In genomic region chr11:118008843-118009242, GRCm38 (mm10) we compare ENCODE assay signal across 11 mouse cellular contexts. TPM values are rescaled to one million over a fixed set of nuclear protein-coding genes. Genes with fewer than 3 reads are reported as not detected.
DNase-seq lines count a peak whose midpoint lies in the region; ATAC-seq lines count a peak whose summit lies in the region.
"Had no signal": no experiment of that assay in that cellular context is flagged by ENCODE, and none has a peak within 500 bp of the region (broad histone marks: within the 10 kb centered on the region; RNA-seq: fewer than 3 reads in every experiment).

No protein-coding gene starts in this region.

- DNase-seq in heart, adult 8-10 months (ENCODE audit: low spot score): no peak
- no peak for DNase-seq in lung, postnatal 4 days
- DNase-seq in embryonic facial prominence, embryonic 10.5 days (ENCODE audit: low spot score): no peak
- DNase-seq in adrenal gland, postnatal 25 days: no peak
- DNase-seq: cerebellum, adult 18-20 months; kidney, adult 2 months; lung, adult 18-20 months had no signal

- H3K27ac ChIP-seq in heart, embryonic 16.5 days (ENCODE audit: low read length): peak overlapping the region; percentile 75
- H3K27ac ChIP-seq in lung, embryonic 16.5 days (ENCODE audit: low read length): no peak overlapping the region
- H3K27ac ChIP-seq in embryonic facial prominence, embryonic 10.5 days (replicated peaks): 0 out of 2 replicates have a peak overlapping the region, but pooled peaks have one; percentile 21
- H3K27ac ChIP-seq in liver, embryonic 16.5 days (ENCODE audit: low read length): no peak overlapping the region; the same call in 1 of the 2 replicates

- peak overlapping the region; percentile 45 for H3K9ac ChIP-seq in heart, embryonic 16.5 days (ENCODE audit: low read length)
- peak overlapping the region; percentile 13; the same call in 1 of the 2 replicates for H3K9ac ChIP-seq in lung, embryonic 16.5 days (ENCODE audit: low read length)
- 0 out of 2 replicates have a peak overlapping the region, but pooled peaks have one; percentile 4 for H3K9ac ChIP-seq in liver, embryonic 16.5 days (ENCODE audit: low read depth, low read length)

- H3K36me3 ChIP-seq in heart, embryonic 16.5 days (ENCODE audit: control insufficient read depth, insufficient read depth): peaks cover 18% of the 10 kb centered on the region
- peaks cover 11% of the 10 kb centered on the region for H3K36me3 ChIP-seq in lung, embryonic 16.5 days (ENCODE audit: control insufficient read depth, insufficient read depth, low read length)
- peaks cover 77% of the 10 kb centered on the region for H3K36me3 ChIP-seq in embryonic facial prominence, embryonic 10.5 days (replicated peaks)
- peaks cover 17% of the 10 kb centered on the region for H3K36me3 ChIP-seq in liver, embryonic 16.5 days (ENCODE audit: control insufficient read depth, insufficient read depth)

- H3K4me2 ChIP-seq in heart, embryonic 16.5 days (ENCODE audit: low read depth, low read length): no peak overlapping the region
- no peak overlapping the region for H3K4me2 ChIP-seq in lung, embryonic 16.5 days (ENCODE audit: low read depth, low read length)
- no peak overlapping the region for H3K4me2 ChIP-seq in liver, embryonic 16.5 days (ENCODE audit: low read depth, low read length)

- H3K9me3 ChIP-seq in heart, embryonic 16.5 days (replicated peaks; ENCODE audit: control insufficient read depth, low read length): no peaks in the 10 kb centered on the region
- H3K9me3 ChIP-seq in lung, embryonic 16.5 days (ENCODE audit: control insufficient read depth, low read length): no peaks in the 10 kb centered on the region
- H3K9me3 ChIP-seq in embryonic facial prominence, embryonic 10.5 days: no peaks in the 10 kb centered on the region
- no peaks in the 10 kb centered on the region for H3K9me3 ChIP-seq in liver, embryonic 16.5 days (replicated peaks; ENCODE audit: control insufficient read depth, low read length)

- 74% methylated on average over 8 of the region's 8 CpGs for WGBS in heart, embryonic 16.5 days
- 63% methylated on average over 8 of the region's 8 CpGs for WGBS in lung, embryonic 16.5 days
- WGBS in embryonic facial prominence, embryonic 10.5 days: 84% methylated on average over 8 of the region's 8 CpGs
- WGBS in liver, embryonic 16.5 days (ENCODE audit: insufficient replicate concordance): 81% methylated on average over 8 of the region's 8 CpGs

- ATAC-seq in heart, embryonic 16.5 days (replicated peaks; ENCODE audit: extremely low read depth, insufficient read depth, low FRiP score): no peak
- no peak for ATAC-seq in lung, embryonic 16.5 days (ENCODE audit: low read depth)
- ATAC-seq in liver, embryonic 16.5 days (ENCODE audit: low read depth): no peak
- ATAC-seq: CD4-positive, CD25-positive, alpha-beta regulatory T cell, adult 4 months had no signal

- no peaks in the 10 kb centered on the region for H3K27me3 ChIP-seq in heart, embryonic 16.5 days (ENCODE audit: control insufficient read depth, insufficient read depth, low read length)
- H3K27me3 ChIP-seq in lung, embryonic 16.5 days (ENCODE audit: control insufficient read depth, insufficient read depth, low read depth, low read length): no peaks in the 10 kb centered on the region
- no peaks in the 10 kb centered on the region for H3K27me3 ChIP-seq in embryonic facial prominence, embryonic 10.5 days (replicated peaks; ENCODE audit: low read depth, poor library complexity, severe bottlenecking)
- no peaks in the 10 kb centered on the region for H3K27me3 ChIP-seq in liver, embryonic 16.5 days (ENCODE audit: control insufficient read depth, insufficient read depth, low read depth, low read length)

- H3K4me3 ChIP-seq in heart, embryonic 16.5 days (ENCODE audit: low read length): no peak overlapping the region
- H3K4me3 ChIP-seq in lung, embryonic 16.5 days (ENCODE audit: low read length): no peak overlapping the region
- no peak overlapping the region for H3K4me3 ChIP-seq in embryonic facial prominence, embryonic 10.5 days
- H3K4me3 ChIP-seq in liver, embryonic 16.5 days (ENCODE audit: low read depth, low read length): no peak overlapping the region

- H3K4me1 ChIP-seq in heart, embryonic 16.5 days (ENCODE audit: control insufficient read depth, insufficient read depth, low read length): peaks cover 30% of the 10 kb centered on the region
- H3K4me1 ChIP-seq in lung, embryonic 16.5 days (replicated peaks; ENCODE audit: control insufficient read depth, insufficient read depth, low read length): peaks cover 23% of the 10 kb centered on the region
- peaks cover 51% of the 10 kb centered on the region for H3K4me1 ChIP-seq in embryonic facial prominence, embryonic 10.5 days
- H3K4me1 ChIP-seq in liver, embryonic 16.5 days (ENCODE audit: control insufficient read depth, low read depth, low read length): peaks cover 23% of the 10 kb centered on the region

RNA-seq across cellular contexts. Expression of gene Pgs1, which starts 22.8 kb away (rescaled TPM):
- 26.9 and 28.9 TPM in 2 replicates for polyA plus RNA-seq in heart, embryonic 16.5 days (2015; fragmentation: Nextera tagmentation; extraction: Ambion mirVana)
- 10 to 100 TPM; 16.4 to 20.6 (median 19.2) TPM for total RNA-seq in heart, adult 8-10 months (2022)
- 41.8 and 44.8 TPM in 2 replicates for polyA plus RNA-seq in lung, embryonic 16.5 days (2015; fragmentation: Nextera tagmentation; extraction: Ambion mirVana)
- 43.5 and 44.6 TPM in 2 replicates for polyA plus RNA-seq in embryonic facial prominence, embryonic 10.5 days (2016; fragmentation: Nextera tagmentation; extraction: Ambion mirVana)
- 13.5 and 13.7 TPM in 2 replicates for polyA plus RNA-seq in liver, embryonic 16.5 days (2015; fragmentation: Nextera tagmentation; extraction: Ambion mirVana)
- 58.9 and 60.0 TPM in 2 replicates for total RNA-seq in adrenal gland, postnatal 25 days (2021)

RNA-seq across cellular contexts. Expression of gene Socs3, which starts 39.0 kb away (rescaled TPM):
- 7.2 and 8.2 TPM in 2 replicates for polyA plus RNA-seq in heart, embryonic 16.5 days (2015; fragmentation: Nextera tagmentation; extraction: Ambion mirVana)
- total RNA-seq in heart, adult 8-10 months (2022): 1 to 10 TPM; 3.8 to 6.2 (median 4.7) TPM
- 12.5 and 13.2 TPM in 2 replicates for polyA plus RNA-seq in lung, embryonic 16.5 days (2015; fragmentation: Nextera tagmentation; extraction: Ambion mirVana)
- polyA plus RNA-seq in embryonic facial prominence, embryonic 10.5 days (2016; fragmentation: Nextera tagmentation; extraction: Ambion mirVana): 13.6 and 16.7 TPM in 2 replicates
- 6.1 and 6.7 TPM in 2 replicates for polyA plus RNA-seq in liver, embryonic 16.5 days (2015; fragmentation: Nextera tagmentation; extraction: Ambion mirVana)
- 8.8 and 9.0 TPM in 2 replicates for total RNA-seq in adrenal gland, postnatal 25 days (2021)

Comparison
In these comparisons a context has a peak if more than half of its experiments do, and no peak if none do; other contexts are left out.
1. H3K27ac ChIP-seq: peak in heart, embryonic 16.5 days (single experiment) and embryonic facial prominence, embryonic 10.5 days (single experiment); none in lung, embryonic 16.5 days (single experiment) and liver, embryonic 16.5 days (single experiment).
2. Peak in every context shown above with its lines, with median percentiles within 50 percentile points of each other: H3K9ac ChIP-seq.